Mouse (Mus musculus): Measurements from ENCODE around the gene Dcp1a. TPM values are rescaled to one million over a fixed set of nuclear protein-coding genes. Genes with fewer than 3 reads are reported as not detected.

The Dcp1a gene
- polyA plus RNA-seq, 1 experiment = 81.8 TPM

GRCm38 (mm10) chr14:30551509-30551908 lies 72.2 kb downstream of the Dcp1a start:
- peaks cover 23% of the 10 kb centered on the region for H3K4me1 ChIP-seq (replicated peaks; ENCODE audit: control insufficient read depth, insufficient read depth, low read length)
- no peaks in the 10 kb centered on the region for H3K36me3 ChIP-seq (ENCODE audit: control insufficient read depth, insufficient read depth, low read length)
- no peak overlapping the region for H3K27ac ChIP-seq (ENCODE audit: control insufficient read depth, insufficient read depth, low read length)
- DNase-seq = no peak
- TF ChIP-seq CTCF (IDR thresholded peaks at IDR 0.05; ENCODE audit: borderline replicate concordance, control insufficient read depth, extremely low read depth, insufficient read depth, low read length, poor library complexity) (no peak), POLR2A (IDR thresholded peaks at IDR 0.05; ENCODE audit: control insufficient read depth, extremely low read depth, insufficient read depth, low read length, poor library complexity) (no peak)
- H3K4me3 ChIP-seq (ENCODE audit: control insufficient read depth, insufficient read depth, low read length) = no peak overlapping the region
- 78% methylated on average over 5 of the region's 5 CpGs for WGBS
- H3K27me3 ChIP-seq (ENCODE audit: control insufficient read depth, insufficient read depth, low read length) = no peaks in the 10 kb centered on the region

GRCm38 (mm10) chr14:30551981-30552380 lies 72.6 kb downstream of the Dcp1a start:
- H3K27ac ChIP-seq (ENCODE audit: control insufficient read depth, insufficient read depth, low read length) = no peak overlapping the region
- 95% methylated on average over 2 of the region's 2 CpGs for WGBS
- peaks cover 23% of the 10 kb centered on the region for H3K4me1 ChIP-seq (replicated peaks; ENCODE audit: control insufficient read depth, insufficient read depth, low read length)
- no peak overlapping the region for H3K4me3 ChIP-seq (ENCODE audit: control insufficient read depth, insufficient read depth, low read length)
- no peak for DNase-seq
- no peaks in the 10 kb centered on the region for H3K27me3 ChIP-seq (ENCODE audit: control insufficient read depth, insufficient read depth, low read length)
- no peak for TF ChIP-seq CTCF (IDR thresholded peaks at IDR 0.05; ENCODE audit: borderline replicate concordance, control insufficient read depth, extremely low read depth, insufficient read depth, low read length, poor library complexity)
- no peak for TF ChIP-seq POLR2A (IDR thresholded peaks at IDR 0.05; ENCODE audit: control insufficient read depth, extremely low read depth, insufficient read depth, low read length, poor library complexity)
- H3K36me3 ChIP-seq (ENCODE audit: control insufficient read depth, insufficient read depth, low read length) = no peaks in the 10 kb centered on the region

DNA sequence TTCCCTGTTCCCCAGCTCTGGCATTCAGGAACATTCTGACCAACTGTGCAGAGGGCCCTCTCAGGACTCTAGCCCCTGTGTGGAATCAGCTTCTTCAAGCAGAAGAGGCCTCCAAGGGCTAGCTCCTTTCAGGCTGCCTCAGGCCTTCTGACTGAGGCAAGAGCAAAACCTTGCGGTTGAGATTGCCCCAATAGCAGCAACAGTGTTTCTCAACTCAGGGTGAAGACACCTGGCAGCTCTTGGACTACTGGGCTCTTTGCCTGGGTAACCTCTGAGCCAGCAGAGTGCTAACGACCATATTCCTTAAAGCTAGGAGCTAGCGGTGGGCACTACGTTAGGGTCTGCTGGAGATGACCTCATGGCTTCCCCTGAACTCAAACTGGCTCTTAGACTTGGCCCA lies 73.8 kb downstream of the Dcp1a start:
- TF ChIP-seq CTCF (IDR thresholded peaks at IDR 0.05; ENCODE audit: borderline replicate concordance, control insufficient read depth, extremely low read depth, insufficient read depth, low read length, poor library complexity) = no peak
- TF ChIP-seq POLR2A (IDR thresholded peaks at IDR 0.05; ENCODE audit: control insufficient read depth, extremely low read depth, insufficient read depth, low read length, poor library complexity) = no peak
- 92% methylated on average over 4 of the region's 4 CpGs for WGBS
- DNase-seq = no peak
- Histone ChIP-seq H3K36me3 (ENCODE audit: control insufficient read depth, insufficient read depth, low read length) (no peaks in the 10 kb centered on the region), H3K4me3 (ENCODE audit: control insufficient read depth, insufficient read depth, low read length) (no peak overlapping the region), H3K27ac (ENCODE audit: control insufficient read depth, insufficient read depth, low read length) (no peak overlapping the region), H3K4me1 (replicated peaks; ENCODE audit: control insufficient read depth, insufficient read depth, low read length) (peaks cover 18% of the 10 kb centered on the region), H3K27me3 (ENCODE audit: control insufficient read depth, insufficient read depth, low read length) (no peaks in the 10 kb centered on the region)

DNA sequence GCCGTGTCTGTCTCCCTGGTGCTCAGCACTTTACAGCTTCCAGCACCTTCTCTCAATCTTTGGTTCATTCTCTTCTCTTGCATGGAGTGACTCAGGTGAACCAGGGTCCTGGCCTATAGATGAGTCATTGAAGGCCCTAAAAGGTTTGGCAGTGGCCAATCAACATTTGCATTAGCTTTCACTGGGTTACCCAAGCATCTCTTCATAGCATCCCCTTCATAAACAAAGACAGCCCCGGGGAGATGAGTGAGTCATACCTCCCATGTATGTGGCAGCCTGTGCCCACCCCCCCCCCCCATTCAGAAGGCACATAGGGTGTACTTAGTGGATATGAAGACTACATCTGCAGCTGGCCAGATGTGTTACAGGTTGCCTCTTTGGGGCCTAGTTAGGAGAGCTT lies 77.3 kb downstream of the Dcp1a start:
- H3K4me1 ChIP-seq (replicated peaks; ENCODE audit: control insufficient read depth, insufficient read depth, low read length) = peaks cover under 1% of the 10 kb centered on the region
- H3K36me3 ChIP-seq (ENCODE audit: control insufficient read depth, insufficient read depth, low read length) = peaks cover 27% of the 10 kb centered on the region
- 82% methylated on average over 2 of the region's 2 CpGs for WGBS
- H3K4me3 ChIP-seq (ENCODE audit: control insufficient read depth, insufficient read depth, low read length) = no peak overlapping the region
- DNase-seq = no peak
- H3K27ac ChIP-seq (ENCODE audit: control insufficient read depth, insufficient read depth, low read length) = no peak overlapping the region
- no peaks in the 10 kb centered on the region for H3K27me3 ChIP-seq (ENCODE audit: control insufficient read depth, insufficient read depth, low read length)
- no peak for TF ChIP-seq CTCF (IDR thresholded peaks at IDR 0.05; ENCODE audit: borderline replicate concordance, control insufficient read depth, extremely low read depth, insufficient read depth, low read length, poor library complexity)
- TF ChIP-seq POLR2A (IDR thresholded peaks at IDR 0.05; ENCODE audit: control insufficient read depth, extremely low read depth, insufficient read depth, low read length, poor library complexity) = no peak

- 93% methylated on average over 9 of the region's 9 CpGs for WGBS
- no peak for TF ChIP-seq CTCF (IDR thresholded peaks at IDR 0.05; ENCODE audit: borderline replicate concordance, control insufficient read depth, extremely low read depth, insufficient read depth, low read length, poor library complexity)
- TF ChIP-seq POLR2A (IDR thresholded peaks at IDR 0.05; ENCODE audit: control insufficient read depth, extremely low read depth, insufficient read depth, low read length, poor library complexity) = no peak
- Histone ChIP-seq H3K27ac (ENCODE audit: control insufficient read depth, insufficient read depth, low read length) (no peak overlapping the region), H3K27me3 (ENCODE audit: control insufficient read depth, insufficient read depth, low read length) (no peaks in the 10 kb centered on the region), H3K4me1 (replicated peaks; ENCODE audit: control insufficient read depth, insufficient read depth, low read length) (no peaks in the 10 kb centered on the region), H3K4me3 (ENCODE audit: control insufficient read depth, insufficient read depth, low read length) (no peak overlapping the region), H3K36me3 (ENCODE audit: control insufficient read depth, insufficient read depth, low read length) (peaks cover 29% of the 10 kb centered on the region)
- DNase-seq = no peak
Observed at GRCm38 (mm10) chr14:30557730-30558129, 78.4 kb downstream of the Dcp1a start.

GRCm38 (mm10) chr14:30559321-30559850 lies 80.1 kb downstream of the Dcp1a start:
- H3K36me3 ChIP-seq (ENCODE audit: control insufficient read depth, insufficient read depth, low read length) = peaks cover 29% of the 10 kb centered on the region
- H3K27ac ChIP-seq (ENCODE audit: control insufficient read depth, insufficient read depth, low read length) = no peak overlapping the region
- 94% methylated on average over 17 of the region's 17 CpGs for WGBS
- no peak overlapping the region for H3K4me3 ChIP-seq (ENCODE audit: control insufficient read depth, insufficient read depth, low read length)
- no peaks in the 10 kb centered on the region for H3K4me1 ChIP-seq (replicated peaks; ENCODE audit: control insufficient read depth, insufficient read depth, low read length)
- DNase-seq = no peak
- no peaks in the 10 kb centered on the region for H3K27me3 ChIP-seq (ENCODE audit: control insufficient read depth, insufficient read depth, low read length)
- TF ChIP-seq CTCF (IDR thresholded peaks at IDR 0.05; ENCODE audit: borderline replicate concordance, control insufficient read depth, extremely low read depth, insufficient read depth, low read length, poor library complexity) (no peak), POLR2A (IDR thresholded peaks at IDR 0.05; ENCODE audit: control insufficient read depth, extremely low read depth, insufficient read depth, low read length, poor library complexity) (no peak)
